Mouse (Mus musculus) frontal cortex, postnatal 14 days (tissue): Measurements from ENCODE around the gene Spata2l.
"Not testable (repeated sequence)": the region's sequence is repeated elsewhere in the genome, so short reads cannot be mapped to it uniquely, and the experiment has no call there.

Source experiments
- DNase-seq, 2 experiments: peaks; one replicate each; pipeline ENCODE4 v3.0.0; 2022; ENCODE audit warnings: low spot score in 2 of 2

The Spata2l gene

GRCm38 (mm10) chr8:123199864-123200263, 36.2 kb downstream of the Spata2l start:
- no peak for DNase-seq

DNA sequence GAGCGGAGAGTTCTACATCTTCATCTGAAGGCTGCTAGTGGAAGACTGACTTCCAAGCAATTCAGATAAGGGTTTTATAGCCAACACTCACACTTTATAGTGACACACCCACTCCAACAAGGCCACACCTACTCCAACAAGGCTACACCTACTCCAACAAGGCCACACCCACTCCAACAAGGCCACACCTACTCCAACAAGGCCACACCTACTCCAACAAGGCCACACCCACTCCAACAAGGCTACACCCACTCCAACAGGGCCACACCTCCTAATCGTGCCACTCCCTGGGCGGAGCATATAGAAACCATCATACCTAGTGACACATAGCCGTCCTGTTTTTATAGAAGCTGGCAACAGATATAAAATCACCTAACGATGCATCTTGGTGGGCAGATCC, 39.0 kb downstream of the Spata2l start:
- DNase-seq, result not testable (repeated sequence)

GRCm38 (mm10) chr8:123193771-123194170, 42.3 kb downstream of the Spata2l start:
- DNase-seq, result no peak

GRCm38 (mm10) chr8:123191908-123192307, 44.1 kb downstream of the Spata2l start:
- DNase-seq, result no peak

- DNase-seq, result peak; percentile 52 to 71
Measured at GRCm38 (mm10) chr8:123190678-123191077, 45.4 kb downstream of the Spata2l start.

DNA sequence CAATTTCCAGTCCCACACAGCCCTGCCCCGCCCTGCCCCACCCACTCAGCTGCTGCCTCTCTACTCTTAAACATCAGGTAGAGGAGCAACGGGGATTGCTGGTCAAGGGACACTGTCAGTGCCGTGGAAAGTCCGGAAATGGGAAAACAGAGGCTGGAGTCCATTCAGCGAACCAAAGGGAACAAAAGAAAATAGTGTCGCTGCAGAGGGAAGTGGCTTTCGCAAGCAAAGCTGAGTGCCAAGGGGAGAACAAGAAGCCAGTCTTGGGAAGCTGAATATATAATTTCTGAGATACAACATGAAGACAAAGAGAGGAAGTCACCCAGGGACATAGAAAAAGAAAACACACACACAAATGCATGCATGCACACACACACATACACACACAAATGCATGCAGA, 47.2 kb downstream of the Spata2l start:
- DNase-seq, result no peak

DNA sequence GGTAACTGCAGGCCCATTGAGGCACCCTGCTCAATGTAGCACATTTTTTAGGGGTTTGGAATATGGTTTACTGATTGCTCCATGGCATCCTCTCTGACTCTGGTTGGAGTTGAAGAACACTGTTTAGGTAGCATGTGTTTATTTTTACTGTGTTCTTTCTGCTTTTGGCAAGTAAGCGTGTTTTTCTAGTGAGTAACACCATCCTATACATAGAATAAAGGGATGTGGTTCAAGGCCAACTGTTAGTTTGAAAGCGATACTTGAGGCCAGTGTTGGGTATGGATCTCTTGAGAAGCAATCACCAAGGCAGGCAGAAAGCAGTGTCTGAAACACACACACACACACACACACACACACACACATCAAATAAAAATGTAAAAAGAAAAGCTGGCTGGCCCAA, 48.0 kb downstream of the Spata2l start:
- DNase-seq, result no peak

DNA sequence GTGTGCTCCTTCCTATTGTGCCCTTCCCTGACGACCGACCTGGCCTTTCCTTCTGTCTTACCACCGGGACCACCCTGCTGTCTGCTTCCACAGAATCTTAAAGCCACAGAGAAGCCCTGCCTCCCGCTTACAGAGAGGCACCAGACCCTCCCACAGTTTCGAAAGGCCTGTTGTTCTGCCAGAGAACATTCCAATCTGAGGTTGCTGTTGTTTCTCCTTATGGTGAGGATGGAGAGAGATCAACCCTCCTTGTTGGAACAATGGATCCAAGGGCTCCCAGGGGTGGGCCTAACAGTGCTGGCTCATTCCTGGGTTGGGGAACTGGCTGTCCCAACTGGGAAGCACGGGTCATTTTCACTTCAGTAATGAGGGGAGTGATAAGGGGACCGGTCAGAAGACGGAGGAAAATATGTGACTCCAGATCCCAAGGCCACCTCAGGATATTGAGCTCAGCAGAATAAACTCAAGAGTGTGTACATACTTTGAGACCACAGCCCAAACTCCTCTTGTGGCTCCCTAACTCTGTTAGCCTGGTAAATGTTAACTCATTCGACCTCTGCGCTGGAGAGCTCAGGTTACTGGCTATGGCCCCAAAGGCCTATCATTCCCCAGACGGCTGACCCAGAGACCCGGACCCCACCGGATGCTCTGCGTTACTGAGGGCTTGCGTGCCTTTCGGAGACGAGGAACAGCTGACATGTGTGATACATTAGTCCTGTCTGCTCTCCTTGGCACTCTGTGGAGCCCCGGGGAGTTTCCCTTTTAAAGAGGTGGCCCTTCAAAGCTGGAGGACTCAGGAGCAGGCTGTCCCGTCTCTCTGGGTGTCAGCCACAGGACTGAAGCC, 50.2 kb downstream of the Spata2l start, which contains the start of gene Dpep1:
Gene Dpep1, plus strand, starts transcription at position 677 of the 844 bp plus-strand sequence.
- DNase-seq, result no peak

- no peak for DNase-seq
Measured at GRCm38 (mm10) chr8:123181391-123181790, 54.6 kb downstream of the Spata2l start.
